Mouse (Mus musculus): Measurements from ENCODE around the gene Ifi47. TPM values are rescaled to one million over a fixed set of nuclear protein-coding genes. Genes with fewer than 3 reads are reported as not detected.

Gene Ifi47
- polyA plus RNA-seq, 1 experiment from 2014 or later: 0.56 TPM

- ATAC-seq: no peak
- Histone ChIP-seq H3K4me3 (replicated peaks; ENCODE audit: low read length) (no peak overlapping the region), H3K27ac (ENCODE audit: low read length) (no peak overlapping the region), H3K36me3 (ENCODE audit: control insufficient read depth, insufficient read depth) (no peaks in the 10 kb centered on the region), H3K27me3 (replicated peaks; ENCODE audit: control insufficient read depth, insufficient read depth, low read length) (no peaks in the 10 kb centered on the region), H3K9ac (replicated peaks; ENCODE audit: low read depth, low read length) (no peak overlapping the region), H3K4me2 (ENCODE audit: low read length) (no peak overlapping the region), H3K4me1 (replicated peaks; ENCODE audit: control insufficient read depth, insufficient read depth, low read length) (no peaks in the 10 kb centered on the region), H3K9me3 (ENCODE audit: control insufficient read depth, low read length) (no peaks in the 10 kb centered on the region)
- WGBS: 83% methylated on average over 2 of the region's 2 CpGs
Observed at GRCm38 (mm10) chr11:49114158-49114557, 37.8 kb downstream of the Ifi47 start.

- Histone ChIP-seq H3K27me3 (replicated peaks; ENCODE audit: control insufficient read depth, insufficient read depth, low read length) (no peaks in the 10 kb centered on the region), H3K36me3 (ENCODE audit: control insufficient read depth, insufficient read depth) (no peaks in the 10 kb centered on the region)
Observed at GRCm38 (mm10) chr11:49114774-49115173, 38.4 kb downstream of the Ifi47 start, which contains the start of gene Olfr1396. TSS of gene Olfr1396 (minus strand) at chr11:49114874.

DNA sequence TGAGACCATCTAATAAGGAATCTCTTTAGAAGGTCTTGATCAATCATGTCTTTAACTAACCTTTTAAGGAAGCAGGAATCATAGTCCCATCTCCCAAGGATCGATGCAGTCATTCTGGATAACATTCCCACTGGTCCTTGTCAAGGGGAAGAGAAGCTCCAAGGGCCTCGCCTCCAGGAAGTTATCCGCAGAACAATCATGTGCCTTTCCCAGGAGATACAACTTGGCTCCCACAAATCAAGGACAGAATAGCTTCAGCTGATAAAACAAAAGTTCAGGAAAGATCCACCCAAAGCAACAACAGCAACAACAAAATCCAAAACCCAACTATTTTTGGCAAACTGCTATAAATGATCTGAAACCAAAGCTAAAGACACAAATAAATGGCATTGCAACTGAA, 43.2 kb downstream of the Ifi47 start:
- WGBS: 93% methylated on average over 3 of the region's 3 CpGs

More at GRCm38 (mm10) chr11:49114774-49115173, 38.4 kb downstream of the Ifi47 start, which contains the start of gene Olfr1396:
- Histone ChIP-seq H3K27ac (ENCODE audit: low read length) (no peak within 1 kb of the TSS), H3K4me1 (replicated peaks; ENCODE audit: control insufficient read depth, insufficient read depth, low read length) (no peaks in the 10 kb centered on the region), H3K9me3 (ENCODE audit: control insufficient read depth, low read length) (no peaks in the 10 kb centered on the region), H3K4me2 (ENCODE audit: low read length) (no peak within 1 kb of the TSS), H3K4me3 (replicated peaks; ENCODE audit: low read length) (no peak within 1 kb of the TSS), H3K9ac (replicated peaks; ENCODE audit: low read depth, low read length) (no peak within 1 kb of the TSS)
- ATAC-seq: no peak

DNA sequence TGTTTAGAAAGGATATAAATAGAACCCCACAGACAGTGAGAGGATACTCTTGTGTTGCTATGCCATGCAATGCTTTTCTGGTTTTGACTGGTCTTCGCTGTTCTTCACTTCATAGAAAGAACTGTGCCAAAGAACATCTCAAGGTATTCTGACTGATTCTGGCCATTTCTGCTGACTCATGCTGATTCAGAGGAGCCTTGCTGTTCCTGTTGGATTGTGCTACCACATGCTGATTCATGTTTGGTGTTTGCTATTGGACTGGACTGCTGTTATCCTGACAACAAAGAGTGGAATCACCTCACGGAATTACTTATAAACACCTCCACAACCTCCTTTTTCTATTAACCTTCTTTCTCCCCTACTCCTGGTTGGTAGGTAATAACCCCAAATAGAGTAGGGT, 47.8 kb downstream of the Ifi47 start:
- Histone ChIP-seq H3K4me2 (ENCODE audit: low read length) (no peak overlapping the region), H3K4me1 (replicated peaks; ENCODE audit: control insufficient read depth, insufficient read depth, low read length) (no peaks in the 10 kb centered on the region), H3K27me3 (replicated peaks; ENCODE audit: control insufficient read depth, insufficient read depth, low read length) (no peaks in the 10 kb centered on the region), H3K9ac (replicated peaks; ENCODE audit: low read depth, low read length) (no peak overlapping the region), H3K36me3 (ENCODE audit: control insufficient read depth, insufficient read depth) (no peaks in the 10 kb centered on the region), H3K9me3 (ENCODE audit: control insufficient read depth, low read length) (no peaks in the 10 kb centered on the region), H3K4me3 (replicated peaks; ENCODE audit: low read length) (no peak overlapping the region), H3K27ac (ENCODE audit: low read length) (no peak overlapping the region)
- 88% methylated on average over 2 of the region's 2 CpGs for WGBS
- ATAC-seq: no peak

More for the DNA sequence above, 43.2 kb downstream of the Ifi47 start:
- no peak overlapping the region for H3K4me2 ChIP-seq (ENCODE audit: low read length)
- H3K9me3 ChIP-seq (ENCODE audit: control insufficient read depth, low read length): no peaks in the 10 kb centered on the region
- H3K4me3 ChIP-seq (replicated peaks; ENCODE audit: low read length): no peak overlapping the region
- no peak for ATAC-seq
- H3K27me3 ChIP-seq (replicated peaks; ENCODE audit: control insufficient read depth, insufficient read depth, low read length): no peaks in the 10 kb centered on the region
- no peaks in the 10 kb centered on the region for H3K36me3 ChIP-seq (ENCODE audit: control insufficient read depth, insufficient read depth)
- H3K27ac ChIP-seq (ENCODE audit: low read length): no peak overlapping the region
- no peak overlapping the region for H3K9ac ChIP-seq (replicated peaks; ENCODE audit: low read depth, low read length)
- H3K4me1 ChIP-seq (replicated peaks; ENCODE audit: control insufficient read depth, insufficient read depth, low read length): no peaks in the 10 kb centered on the region

DNA sequence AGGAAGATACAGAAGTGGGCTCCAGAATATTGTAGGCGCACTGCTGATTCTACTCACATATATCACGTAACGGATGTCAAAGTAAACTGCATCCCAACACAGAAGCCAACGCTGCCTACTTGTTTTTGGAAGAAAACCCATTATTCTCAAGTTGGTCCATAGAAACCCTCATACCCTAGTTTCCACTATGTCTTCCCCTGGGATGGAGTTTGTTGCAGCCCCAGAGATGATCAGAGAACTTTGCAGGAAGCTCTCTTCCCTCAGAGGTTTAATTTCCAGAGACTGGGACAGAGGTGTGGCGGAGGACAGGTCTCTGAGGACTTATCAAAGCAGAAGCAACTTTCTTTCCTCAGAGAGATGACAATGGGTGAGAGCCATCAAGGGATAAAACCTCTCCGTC, 65.6 kb downstream of the Ifi47 start, which contains the start of gene Olfr1395:
Olfr1395 (plus strand) TSS at position 301 of the 400 bp plus-strand sequence.
- WGBS: 95% methylated on average over 6 of the region's 6 CpGs
- H3K9ac ChIP-seq (replicated peaks; ENCODE audit: low read depth, low read length): no peak within 1 kb of the TSS

More for the DNA sequence above, 65.6 kb downstream of the Ifi47 start, which contains the start of gene Olfr1395:
- H3K27me3 ChIP-seq (replicated peaks; ENCODE audit: control insufficient read depth, insufficient read depth, low read length): no peaks in the 10 kb centered on the region
- no peak within 1 kb of the TSS for H3K27ac ChIP-seq (ENCODE audit: low read length)
- no peaks in the 10 kb centered on the region for H3K36me3 ChIP-seq (ENCODE audit: control insufficient read depth, insufficient read depth)
- H3K4me3 ChIP-seq (replicated peaks; ENCODE audit: low read length): no peak within 1 kb of the TSS
- H3K4me1 ChIP-seq (replicated peaks; ENCODE audit: control insufficient read depth, insufficient read depth, low read length): no peaks in the 10 kb centered on the region
- H3K4me2 ChIP-seq (ENCODE audit: low read length): no peak within 1 kb of the TSS
- no peak for ATAC-seq
- H3K9me3 ChIP-seq (ENCODE audit: control insufficient read depth, low read length): no peaks in the 10 kb centered on the region

Other genes starting within 250 kb of the Ifi47 start
- 2.8 and 3.9 TPM in 2 replicates for gene Gm12184, start 249.9 kb upstream of the Ifi47 start, polyA plus RNA-seq (2015; fragmentation: Nextera tagmentation; extraction: Ambion mirVana)
- 1.6 TPM in 2 replicates for gene Irgm1, start 204.9 kb upstream of the Ifi47 start, polyA plus RNA-seq (2015; fragmentation: Nextera tagmentation; extraction: Ambion mirVana)
- gene Gm5431, start 174.4 kb upstream of the Ifi47 start, polyA plus RNA-seq (2015; fragmentation: Nextera tagmentation; extraction: Ambion mirVana): 0.20 and 0.24 TPM in 2 replicates
- gene Psme2b, start 130.4 kb upstream of the Ifi47 start, polyA plus RNA-seq (2015; fragmentation: Nextera tagmentation; extraction: Ambion mirVana): 1.0 and 2.3 TPM in 2 replicates
- gene Olfr56, start 97.7 kb upstream of the Ifi47 start, polyA plus RNA-seq (2015; fragmentation: Nextera tagmentation; extraction: Ambion mirVana): not detected in 2 replicates
- gene 9930111J21Rik1, start 97.2 kb upstream of the Ifi47 start, polyA plus RNA-seq (2015; fragmentation: Nextera tagmentation; extraction: Ambion mirVana): 0.39 and 0.71 TPM in 2 replicates
- gene Gm12185, start 84.4 kb upstream of the Ifi47 start, polyA plus RNA-seq (2015; fragmentation: Nextera tagmentation; extraction: Ambion mirVana): not detected in 2 replicates
- not detected in 2 replicates for gene Tgtp1, start 82.4 kb upstream of the Ifi47 start, polyA plus RNA-seq (2015; fragmentation: Nextera tagmentation; extraction: Ambion mirVana)
- 0.34 and 0.53 TPM in 2 replicates for gene 9930111J21Rik2, start 25.3 kb upstream of the Ifi47 start, polyA plus RNA-seq (2015; fragmentation: Nextera tagmentation; extraction: Ambion mirVana)
- not detected in 2 replicates for gene Tgtp2, start 12.4 kb upstream of the Ifi47 start, polyA plus RNA-seq (2015; fragmentation: Nextera tagmentation; extraction: Ambion mirVana)
- gene Olfr1396, start 38.3 kb downstream of the Ifi47 start, polyA plus RNA-seq (2015; fragmentation: Nextera tagmentation; extraction: Ambion mirVana): not detected in 2 replicates
- not detected in 2 replicates for gene Olfr1395, start 65.7 kb downstream of the Ifi47 start, polyA plus RNA-seq (2015; fragmentation: Nextera tagmentation; extraction: Ambion mirVana)
- not detected in 2 replicates for gene Olfr1394, start 77.8 kb downstream of the Ifi47 start, polyA plus RNA-seq (2015; fragmentation: Nextera tagmentation; extraction: Ambion mirVana)
- gene Btnl9, start 110.6 kb downstream of the Ifi47 start, polyA plus RNA-seq (2015; fragmentation: Nextera tagmentation; extraction: Ambion mirVana): not detected in 2 replicates
- 59.1 and 64.9 TPM in 2 replicates for gene Zfp62, start 126.7 kb downstream of the Ifi47 start, polyA plus RNA-seq (2015; fragmentation: Nextera tagmentation; extraction: Ambion mirVana)
- 28.0 and 31.8 TPM in 2 replicates for gene Mgat1, start 167.6 kb downstream of the Ifi47 start, polyA plus RNA-seq (2015; fragmentation: Nextera tagmentation; extraction: Ambion mirVana)
- gene Olfr1393, start 201.7 kb downstream of the Ifi47 start, polyA plus RNA-seq (2015; fragmentation: Nextera tagmentation; extraction: Ambion mirVana): not detected in 2 replicates
- not detected in 2 replicates for gene Olfr1392, start 208.7 kb downstream of the Ifi47 start, polyA plus RNA-seq (2015; fragmentation: Nextera tagmentation; extraction: Ambion mirVana)
- gene Olfr10, start 228.2 kb downstream of the Ifi47 start, polyA plus RNA-seq (2015; fragmentation: Nextera tagmentation; extraction: Ambion mirVana): not detected in 2 replicates
- gene Olfr1391, start 246.2 kb downstream of the Ifi47 start, polyA plus RNA-seq (2015; fragmentation: Nextera tagmentation; extraction: Ambion mirVana): not detected in 2 replicates